Mouse (Mus musculus) right cerebral cortex, postnatal 36 days (tissue): ENCODE measurements around the gene Irf8.
"Not testable (repeated sequence)": the region's sequence is repeated elsewhere in the genome, so short reads cannot be mapped to it uniquely, and the experiment has no call there.

Experiments used
- DNase-seq, 2 experiments: peaks; one replicate each; pipeline ENCODE4 v3.0.0; 2022; ENCODE audit warnings: low spot score in 2 of 2, mixed read lengths in 1 of 2

Gene Irf8

DNA sequence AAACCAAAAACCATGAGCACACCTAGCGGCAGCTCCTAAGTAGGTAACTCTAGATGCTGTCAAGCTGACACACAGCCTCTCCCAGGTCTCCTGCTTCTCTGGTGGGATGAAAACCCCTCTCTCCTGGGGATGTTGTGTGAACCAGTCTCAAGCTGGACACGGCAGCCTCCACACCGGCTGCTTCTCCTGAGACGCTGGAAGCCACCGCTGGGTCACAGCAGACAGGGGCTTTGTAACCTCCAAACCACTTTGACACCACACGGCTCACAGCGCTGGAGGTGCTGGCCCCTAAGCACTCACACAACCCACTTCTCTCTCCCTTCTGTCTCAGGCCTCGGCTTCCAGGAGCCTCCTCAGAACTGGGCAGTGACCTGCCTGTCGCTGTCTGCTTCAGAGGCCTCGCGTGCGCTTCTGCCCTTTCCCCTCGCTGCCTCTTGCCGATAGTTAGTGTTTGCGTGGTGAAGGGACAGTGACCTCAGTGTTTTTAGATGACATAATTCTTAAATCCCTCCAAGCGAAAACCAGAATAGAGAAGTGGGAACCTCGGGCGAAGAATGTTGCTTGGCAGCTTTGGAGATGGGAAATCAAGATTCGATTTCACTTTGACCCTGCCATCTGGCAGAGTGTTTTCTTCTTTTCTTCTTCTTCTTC is 16.4 kb upstream of the Irf8 start:
- DNase-seq = no peak

GRCm38 (mm10) chr8:120723025-120723424 is 13.1 kb upstream of the Irf8 start:
- DNase-seq = no peak

DNA sequence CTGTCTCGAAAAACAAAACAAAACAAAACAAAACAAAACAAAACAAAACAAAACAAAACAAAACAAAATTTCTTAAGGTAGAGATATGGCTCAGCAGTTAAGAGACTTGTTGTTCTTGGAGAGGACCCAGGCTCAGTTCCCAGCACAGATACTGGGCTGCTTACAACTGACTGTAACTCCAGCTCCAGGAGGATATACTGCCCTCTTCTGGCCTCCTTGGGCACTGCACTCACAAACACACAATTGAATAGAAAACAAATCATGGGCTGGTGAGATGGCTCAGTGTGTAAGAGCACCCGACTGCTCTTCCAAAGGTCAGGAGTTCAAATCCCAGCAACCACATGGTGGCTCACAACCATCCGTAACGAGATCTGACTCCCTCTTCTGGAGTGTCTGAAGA is 12.1 kb upstream of the Irf8 start:
- not testable (repeated sequence) for DNase-seq

DNA sequence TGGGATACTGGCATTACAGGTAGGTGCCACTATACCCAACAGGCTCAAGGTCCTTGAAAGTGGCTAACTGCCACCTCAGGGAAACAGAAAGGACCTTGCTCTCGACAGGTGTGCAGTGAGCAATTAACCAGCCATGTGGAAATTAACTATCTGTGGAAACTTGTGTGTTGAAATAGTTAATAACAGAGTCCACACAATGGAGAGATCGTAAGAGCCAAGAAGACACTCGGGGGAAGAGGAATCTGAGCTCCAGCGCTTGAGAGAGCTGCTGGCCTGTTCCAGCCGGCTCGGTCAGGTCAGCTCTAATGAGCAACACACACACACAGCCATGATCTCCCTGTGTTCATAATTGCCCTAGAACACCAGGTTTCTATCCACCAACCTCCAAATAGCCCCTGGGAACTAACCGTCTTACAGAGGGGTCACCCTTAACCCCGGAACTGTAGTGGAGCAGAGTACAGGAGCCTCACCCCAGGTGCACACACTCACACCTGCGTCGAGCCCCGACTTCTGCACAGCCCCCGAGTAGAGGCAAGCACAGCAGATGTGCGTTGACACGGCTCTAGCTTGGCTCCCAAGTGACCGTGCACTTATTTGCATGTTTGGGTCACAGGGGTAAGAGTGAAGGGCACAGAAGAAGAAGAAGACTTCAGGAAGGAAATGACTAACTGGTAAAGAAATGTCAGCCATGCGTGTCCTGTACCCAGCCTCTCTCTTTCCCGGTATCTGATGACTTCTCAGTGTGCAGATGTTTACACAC is 11.2 kb upstream of the Irf8 start:
- no peak for DNase-seq

- no peak for DNase-seq
These were observed 10.6 kb upstream of the Irf8 start for GRCm38 (mm10) chr8:120725576-120725950.

DNA sequence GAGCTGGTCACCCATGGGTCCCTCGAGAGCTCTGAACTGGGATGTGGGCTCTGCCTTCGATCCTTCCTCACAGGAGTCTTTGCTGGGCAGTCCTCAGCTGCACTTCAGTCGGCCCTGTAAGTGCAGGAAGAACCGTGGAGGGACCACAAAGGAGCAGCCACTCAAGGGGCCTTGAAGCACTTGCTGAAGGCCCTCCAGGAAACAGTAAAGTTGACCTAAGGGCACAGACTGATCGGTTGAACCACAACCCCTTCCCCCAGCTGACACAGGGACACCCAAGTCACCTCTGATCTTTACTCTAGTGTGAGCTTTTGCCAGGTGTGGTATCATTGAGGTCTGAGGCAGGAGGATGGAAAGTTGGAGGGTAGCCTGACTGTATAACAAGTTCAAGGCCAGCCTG is 10.1 kb upstream of the Irf8 start:
- no peak for DNase-seq

- no peak for DNase-seq
These were observed 7.5 kb upstream of the Irf8 start for GRCm38 (mm10) chr8:120728488-120729160.

DNA sequence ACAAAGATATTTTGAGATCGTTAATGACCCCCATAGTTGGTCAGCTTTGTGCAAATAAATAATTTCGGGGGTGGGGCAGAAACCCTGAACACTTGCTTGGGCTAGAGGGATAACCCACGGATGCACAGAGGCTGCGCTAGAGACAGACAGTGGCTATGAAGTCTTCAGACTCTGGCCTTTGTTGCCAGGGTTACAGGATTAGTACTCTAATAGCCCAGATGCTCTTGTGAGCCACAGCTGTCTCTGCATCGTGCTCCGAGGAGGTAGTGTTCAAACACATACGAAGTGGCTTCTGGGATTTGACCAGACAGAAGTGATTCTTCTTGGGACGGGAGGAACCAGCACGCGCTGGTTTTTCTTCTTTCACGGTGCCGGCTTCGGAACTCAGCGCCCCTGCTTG is 4.6 kb upstream of the Irf8 start:
- no peak for DNase-seq

DNA sequence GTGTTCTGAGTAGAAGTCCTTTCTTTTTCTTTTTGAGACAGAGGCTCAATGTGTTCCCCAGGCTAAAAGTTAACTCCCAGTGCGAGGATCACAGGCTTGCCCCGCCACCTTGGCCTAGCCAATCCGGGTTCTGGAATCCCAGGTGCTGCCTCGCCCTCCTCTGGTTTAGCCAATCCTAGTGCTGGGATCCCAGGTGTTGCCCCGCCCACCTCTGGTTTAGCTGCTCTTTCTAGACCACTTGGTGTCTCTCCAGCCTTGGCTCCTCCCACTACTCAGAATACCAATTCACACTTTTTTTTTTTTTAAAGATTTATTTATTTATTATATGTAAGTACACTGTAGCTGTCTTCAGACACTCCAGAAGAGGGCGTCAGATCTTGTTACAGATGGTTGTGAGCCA is 4.1 kb upstream of the Irf8 start:
- DNase-seq = no peak

- no peak for DNase-seq
These were observed 328 bp downstream of the Irf8 start for GRCm38 (mm10) chr8:120736486-120736885.

- no peak for DNase-seq
These were observed 1.0 kb downstream of the Irf8 start for GRCm38 (mm10) chr8:120737166-120737565.

DNA sequence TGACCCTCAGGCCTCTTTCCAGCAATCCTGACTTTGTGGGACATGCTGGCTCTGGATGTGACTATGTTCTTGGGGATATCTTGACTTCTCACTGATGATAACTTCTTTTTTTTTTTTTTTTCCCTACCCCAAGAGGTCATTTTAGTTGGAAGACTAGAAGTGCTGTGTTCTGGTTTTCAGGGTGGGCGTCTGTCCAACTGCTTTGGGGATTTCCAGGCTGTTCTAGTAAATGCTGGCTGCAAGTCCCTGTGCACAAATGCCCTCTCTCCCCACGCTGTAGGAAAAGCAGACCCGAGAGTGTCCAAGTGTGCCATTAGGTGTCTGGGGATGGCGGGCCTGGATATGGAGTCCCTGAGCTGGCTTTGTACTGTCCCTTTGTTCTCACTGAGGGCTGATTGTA is 2.6 kb downstream of the Irf8 start:
- no peak for DNase-seq

- DNase-seq = no peak
These were observed 3.4 kb downstream of the Irf8 start for GRCm38 (mm10) chr8:120739526-120739925.

DNA sequence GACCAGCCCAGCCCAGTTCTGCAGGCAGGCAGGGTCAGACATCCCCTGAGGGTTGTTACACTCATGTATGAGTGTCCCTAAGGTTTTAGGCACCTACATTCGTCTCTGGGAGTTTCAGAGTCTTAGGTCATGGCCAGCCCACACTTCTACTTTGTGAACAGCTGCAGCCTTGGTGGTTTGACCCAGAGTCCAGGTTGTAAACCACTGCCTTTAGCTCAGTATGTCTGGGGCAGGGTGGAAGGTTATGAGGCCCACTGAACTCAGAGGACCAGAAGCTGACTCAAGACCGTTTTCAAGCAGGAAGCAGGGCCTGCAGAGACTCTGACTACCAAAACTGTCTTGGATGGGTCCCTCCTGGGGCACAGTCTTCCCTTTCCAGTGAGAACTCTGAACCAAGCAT is 4.4 kb downstream of the Irf8 start:
- no peak for DNase-seq

- no peak for DNase-seq
These were observed 4.8 kb downstream of the Irf8 start for GRCm38 (mm10) chr8:120741001-120741400.

DNA sequence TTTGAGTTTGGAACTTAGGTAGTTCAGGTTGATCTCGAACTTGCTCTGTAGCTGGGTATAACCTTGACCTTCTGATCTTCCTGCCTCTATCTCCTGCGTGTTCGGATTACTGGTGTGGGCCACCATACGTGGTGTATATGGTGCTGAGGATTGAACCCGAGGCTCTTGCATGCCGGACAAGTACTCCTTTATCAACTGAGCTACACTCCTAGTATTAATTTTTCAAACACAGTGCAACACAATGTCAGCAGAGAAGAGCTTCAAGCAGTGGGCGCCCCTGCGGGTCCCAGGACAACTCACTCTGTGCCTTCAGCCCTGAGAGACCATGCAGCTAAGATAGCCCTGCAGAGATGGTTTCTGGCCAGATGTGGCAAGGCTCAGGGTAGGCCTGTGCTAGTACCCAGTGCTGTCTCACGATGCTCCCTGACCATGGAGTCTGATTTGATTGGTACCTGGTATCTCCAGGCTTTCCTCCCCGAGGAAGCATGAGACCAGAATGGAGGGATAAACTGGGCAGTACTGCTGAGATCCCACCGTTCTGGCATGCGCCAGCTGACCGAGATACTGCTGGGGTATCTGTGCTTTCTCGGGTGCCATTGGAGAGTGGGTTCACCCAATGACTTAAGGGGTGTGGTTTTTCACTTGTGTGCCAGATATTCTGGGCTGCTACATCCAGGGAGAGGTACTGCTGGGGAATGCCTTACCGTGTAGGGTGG is 5.8 kb downstream of the Irf8 start:
- no peak for DNase-seq

DNA sequence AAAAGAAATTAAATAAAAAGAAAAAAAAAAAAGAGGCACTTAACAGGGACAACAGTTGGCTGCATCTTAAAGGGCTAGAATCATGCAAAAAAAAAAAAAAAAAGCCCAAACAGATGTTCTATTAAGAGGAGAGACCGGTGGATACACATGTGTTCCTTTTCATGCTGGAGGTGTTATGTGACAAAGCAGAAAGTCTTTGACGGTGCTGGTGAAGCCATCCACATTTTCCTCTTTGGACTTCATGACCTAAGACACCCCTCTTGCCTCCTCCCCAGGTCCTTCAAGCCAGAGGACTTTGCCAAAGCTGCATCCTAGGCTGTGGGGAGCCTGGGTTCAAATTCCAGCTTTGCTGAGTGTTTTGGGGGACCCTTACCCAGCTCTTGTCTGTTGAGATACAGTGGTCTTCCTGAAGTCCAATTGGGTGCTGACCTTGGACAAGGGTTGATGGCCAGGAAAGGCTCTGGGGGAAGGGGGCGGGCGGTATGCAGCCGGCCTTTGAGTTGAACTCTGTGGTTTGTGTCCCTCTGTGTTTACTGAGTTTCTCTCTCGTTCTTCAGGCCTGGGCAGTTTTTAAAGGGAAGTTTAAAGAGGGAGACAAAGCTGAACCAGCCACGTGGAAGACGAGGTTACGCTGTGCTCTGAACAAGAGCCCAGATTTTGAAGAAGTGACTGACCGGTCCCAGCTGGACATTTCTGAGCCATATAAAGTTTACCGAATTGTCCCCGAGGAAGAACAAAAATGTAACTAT is 7.2 kb downstream of the Irf8 start:
- DNase-seq = no peak

DNA sequence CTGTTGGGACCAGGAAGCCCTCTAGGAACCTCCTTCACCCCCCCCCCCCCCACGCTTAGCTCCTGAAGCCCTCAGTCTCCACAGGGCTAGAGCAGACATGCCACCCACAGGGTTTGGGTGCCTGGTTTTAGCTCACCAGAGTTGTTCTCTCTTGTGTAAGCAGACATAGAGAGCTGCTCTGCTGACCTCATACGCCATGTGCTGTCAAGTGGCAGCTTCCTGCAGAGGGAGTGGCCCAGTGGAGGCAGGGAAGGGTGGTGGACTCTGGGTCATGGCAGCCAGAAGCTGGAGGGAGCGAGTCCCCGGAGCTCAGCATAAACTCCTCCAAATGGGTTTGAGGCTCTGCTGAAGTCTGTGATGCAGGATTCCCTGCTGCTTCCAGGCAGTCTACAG is 7.7 kb downstream of the Irf8 start:
- DNase-seq = no peak

DNA sequence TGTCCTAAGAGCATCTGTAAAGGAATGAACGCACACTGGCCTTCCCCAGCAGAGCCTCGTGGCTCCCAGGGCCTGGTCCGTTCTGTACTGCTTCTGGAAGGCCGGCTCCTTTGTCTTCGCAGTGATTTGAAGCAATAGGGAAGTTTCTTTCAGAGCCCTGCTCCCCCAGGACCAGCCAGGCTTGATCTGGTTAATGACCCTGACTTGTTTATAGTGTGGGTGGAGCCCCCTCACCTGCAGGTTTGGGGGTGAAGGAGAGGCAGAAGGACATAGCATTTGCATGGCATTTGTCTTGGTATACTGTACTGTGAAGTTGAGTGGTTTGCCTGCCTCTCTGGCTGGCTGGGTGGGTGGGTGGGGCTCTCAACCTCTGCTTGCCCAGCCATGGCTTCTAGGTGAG is 8.3 kb downstream of the Irf8 start:
- DNase-seq = no peak

DNA sequence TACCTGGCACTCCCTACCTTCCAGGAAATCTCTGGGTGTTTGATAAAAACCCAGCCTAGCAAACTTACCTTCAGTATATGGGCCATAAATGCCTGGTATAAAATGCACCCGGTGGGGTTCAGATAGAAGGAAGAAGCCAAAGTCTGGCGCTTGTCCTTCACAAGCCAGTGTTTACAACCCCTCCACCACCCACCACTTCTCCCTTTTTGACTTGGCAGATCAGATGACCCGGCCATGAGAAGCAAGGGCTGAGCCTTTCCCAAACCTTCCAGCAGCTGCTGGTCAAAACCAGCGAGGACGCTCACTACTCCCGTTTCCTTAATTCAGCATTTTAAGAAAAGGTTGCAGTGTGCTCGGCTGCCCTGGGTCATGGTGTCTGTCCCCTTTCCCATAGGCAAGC is 9.1 kb downstream of the Irf8 start:
- no peak for DNase-seq

GRCm38 (mm10) chr8:120746007-120746701 is 10.0 kb downstream of the Irf8 start:
- DNase-seq = no peak
